Mouse (Mus musculus): ENCODE results near the gene Hdac7. TPM values are rescaled to one million over a fixed set of nuclear protein-coding genes. Genes with fewer than 3 reads are reported as not detected.
A peak's percentile ranks its signal among the peaks of the same experiment; 100 is the strongest.

Hdac7 gene
- polyA plus RNA-seq, 1 experiment from 2014 or later = 31.5 TPM

- no peaks in the 10 kb centered on the region for H3K27me3 ChIP-seq
- no peak for ATAC-seq (ENCODE audit: insufficient number of reproducible peaks, insufficient read depth, low FRiP score, low TSS enrichment, low read depth)
Measured at GRCm38 (mm10) chr15:97854059-97854458, 9.8 kb upstream of the Hdac7 start.

GRCm38 (mm10) chr15:97852291-97852690 is 8.0 kb upstream of the Hdac7 start:
- no peaks in the 10 kb centered on the region for H3K27me3 ChIP-seq
- no peak overlapping the region for H3K27ac ChIP-seq
- H3K9ac ChIP-seq (replicated peaks) = no peak overlapping the region
- H3K36me3 ChIP-seq = no peaks in the 10 kb centered on the region
- no peaks in the 10 kb centered on the region for H3K9me3 ChIP-seq
- no peak overlapping the region for H3K4me3 ChIP-seq (replicated peaks)
- no peaks in the 10 kb centered on the region for H3K4me1 ChIP-seq (replicated peaks)
- no peak overlapping the region for H3K4me2 ChIP-seq
- 85% methylated on average over 3 of the region's 3 CpGs for WGBS
- no peak for ATAC-seq (ENCODE audit: insufficient number of reproducible peaks, insufficient read depth, low FRiP score, low TSS enrichment, low read depth)

More at GRCm38 (mm10) chr15:97854059-97854458, 9.8 kb upstream of the Hdac7 start:
- Histone ChIP-seq H3K4me3 (replicated peaks) (no peak overlapping the region), H3K27ac (no peak overlapping the region), H3K4me2 (no peak overlapping the region), H3K4me1 (replicated peaks) (no peaks in the 10 kb centered on the region), H3K36me3 (no peaks in the 10 kb centered on the region), H3K9me3 (no peaks in the 10 kb centered on the region), H3K9ac (replicated peaks) (no peak overlapping the region)
- 55% methylated on average over 8 of the region's 8 CpGs for WGBS

- no peak for ATAC-seq (ENCODE audit: insufficient number of reproducible peaks, insufficient read depth, low FRiP score, low TSS enrichment, low read depth)
Measured at GRCm38 (mm10) chr15:97851011-97851410, 6.7 kb upstream of the Hdac7 start.

GRCm38 (mm10) chr15:97850441-97850840 is 6.1 kb upstream of the Hdac7 start:
- Histone ChIP-seq H3K4me1 (replicated peaks) (no peaks in the 10 kb centered on the region), H3K9me3 (no peaks in the 10 kb centered on the region), H3K27ac (no peak overlapping the region), H3K4me2 (no peak overlapping the region), H3K9ac (replicated peaks) (no peak overlapping the region), H3K36me3 (no peaks in the 10 kb centered on the region), H3K27me3 (no peaks in the 10 kb centered on the region), H3K4me3 (replicated peaks) (no peak overlapping the region)
- WGBS = 16% methylated on average over 2 of the region's 2 CpGs
- no peak for ATAC-seq (ENCODE audit: insufficient number of reproducible peaks, insufficient read depth, low FRiP score, low TSS enrichment, low read depth)

More at GRCm38 (mm10) chr15:97851011-97851410, 6.7 kb upstream of the Hdac7 start:
- Histone ChIP-seq H3K4me1 (replicated peaks) (no peaks in the 10 kb centered on the region), H3K27ac (no peak overlapping the region), H3K27me3 (no peaks in the 10 kb centered on the region), H3K9me3 (no peaks in the 10 kb centered on the region), H3K4me3 (replicated peaks) (no peak overlapping the region), H3K9ac (replicated peaks) (no peak overlapping the region), H3K4me2 (no peak overlapping the region), H3K36me3 (no peaks in the 10 kb centered on the region)
- 82% methylated on average over 5 of the region's 5 CpGs for WGBS

GRCm38 (mm10) chr15:97849116-97849911 is 5.0 kb upstream of the Hdac7 start:
- peak overlapping the region; percentile 35 for H3K4me3 ChIP-seq (replicated peaks)
- ATAC-seq (ENCODE audit: insufficient number of reproducible peaks, insufficient read depth, low FRiP score, low TSS enrichment, low read depth) = peak; percentile 70; the same call in 1 of the 2 replicates
- no peak overlapping the region for H3K27ac ChIP-seq
- no peaks in the 10 kb centered on the region for H3K9me3 ChIP-seq
- peak overlapping the region; percentile 59 for H3K4me2 ChIP-seq
- H3K9ac ChIP-seq (replicated peaks) = 0 out of 2 replicates have a peak overlapping the region, but pooled peaks have one; percentile 28
- H3K27me3 ChIP-seq = no peaks in the 10 kb centered on the region
- H3K36me3 ChIP-seq = no peaks in the 10 kb centered on the region
- no peaks in the 10 kb centered on the region for H3K4me1 ChIP-seq (replicated peaks)
- WGBS = 8% methylated on average over 19 of the region's 19 CpGs

GRCm38 (mm10) chr15:97847866-97848265 is 3.6 kb upstream of the Hdac7 start:
- no peak for ATAC-seq (ENCODE audit: insufficient number of reproducible peaks, insufficient read depth, low FRiP score, low TSS enrichment, low read depth)
- 92% methylated on average over 2 of the region's 2 CpGs for WGBS

GRCm38 (mm10) chr15:97847285-97847684 is 3.0 kb upstream of the Hdac7 start:
- no peaks in the 10 kb centered on the region for H3K9me3 ChIP-seq
- no peak for ATAC-seq (ENCODE audit: insufficient number of reproducible peaks, insufficient read depth, low FRiP score, low TSS enrichment, low read depth)
- no peak overlapping the region for H3K27ac ChIP-seq
- no peaks in the 10 kb centered on the region for H3K27me3 ChIP-seq
- no peaks in the 10 kb centered on the region for H3K36me3 ChIP-seq
- H3K4me3 ChIP-seq (replicated peaks) = no peak overlapping the region
- no peak overlapping the region for H3K9ac ChIP-seq (replicated peaks)
- 84% methylated on average over 4 of the region's 4 CpGs for WGBS
- no peaks in the 10 kb centered on the region for H3K4me1 ChIP-seq (replicated peaks)
- no peak overlapping the region for H3K4me2 ChIP-seq

More at GRCm38 (mm10) chr15:97847866-97848265, 3.6 kb upstream of the Hdac7 start:
- no peaks in the 10 kb centered on the region for H3K27me3 ChIP-seq
- no peaks in the 10 kb centered on the region for H3K4me1 ChIP-seq (replicated peaks)
- H3K4me3 ChIP-seq (replicated peaks) = no peak overlapping the region
- H3K4me2 ChIP-seq = no peak overlapping the region
- H3K36me3 ChIP-seq = no peaks in the 10 kb centered on the region
- H3K9me3 ChIP-seq = no peaks in the 10 kb centered on the region
- H3K27ac ChIP-seq = no peak overlapping the region
- no peak overlapping the region for H3K9ac ChIP-seq (replicated peaks)

GRCm38 (mm10) chr15:97846121-97846882 is 2.0 kb upstream of the Hdac7 start:
- no peaks in the 10 kb centered on the region for H3K36me3 ChIP-seq
- H3K9me3 ChIP-seq = no peaks in the 10 kb centered on the region
- 88% methylated on average over 11 of the region's 11 CpGs for WGBS
- no peak overlapping the region for H3K9ac ChIP-seq (replicated peaks)
- H3K4me2 ChIP-seq = no peak overlapping the region
- H3K4me3 ChIP-seq (replicated peaks) = no peak overlapping the region
- no peaks in the 10 kb centered on the region for H3K27me3 ChIP-seq
- no peak for ATAC-seq (ENCODE audit: insufficient number of reproducible peaks, insufficient read depth, low FRiP score, low TSS enrichment, low read depth)
- H3K27ac ChIP-seq = no peak overlapping the region
- no peaks in the 10 kb centered on the region for H3K4me1 ChIP-seq (replicated peaks)

- Histone ChIP-seq H3K27me3 (no peaks in the 10 kb centered on the region), H3K4me1 (replicated peaks) (peaks cover 23% of the 10 kb centered on the region), H3K4me2 (no peak overlapping the region), H3K4me3 (replicated peaks) (no peak overlapping the region), H3K9ac (replicated peaks) (no peak overlapping the region), H3K36me3 (no peaks in the 10 kb centered on the region), H3K27ac (no peak overlapping the region), H3K9me3 (no peaks in the 10 kb centered on the region)
- no peak for ATAC-seq (ENCODE audit: insufficient number of reproducible peaks, insufficient read depth, low FRiP score, low TSS enrichment, low read depth)
- 60% methylated on average over 7 of the region's 7 CpGs for WGBS
Measured at GRCm38 (mm10) chr15:97843247-97843651, 1.1 kb downstream of the Hdac7 start.

- no peak overlapping the region for H3K4me2 ChIP-seq
- H3K4me1 ChIP-seq (replicated peaks) = peaks cover 35% of the 10 kb centered on the region
- H3K9me3 ChIP-seq = no peaks in the 10 kb centered on the region
- no peaks in the 10 kb centered on the region for H3K27me3 ChIP-seq
- WGBS = 85% methylated on average over 6 of the region's 6 CpGs
- no peak for ATAC-seq (ENCODE audit: insufficient number of reproducible peaks, insufficient read depth, low FRiP score, low TSS enrichment, low read depth)
- no peak overlapping the region for H3K9ac ChIP-seq (replicated peaks)
- H3K27ac ChIP-seq = no peak overlapping the region
- no peak overlapping the region for H3K4me3 ChIP-seq (replicated peaks)
- H3K36me3 ChIP-seq = no peaks in the 10 kb centered on the region
Measured at GRCm38 (mm10) chr15:97842058-97842457, 2.2 kb downstream of the Hdac7 start.

GRCm38 (mm10) chr15:97841383-97841782 is 2.9 kb downstream of the Hdac7 start:
- WGBS = 95% methylated on average over 6 of the region's 6 CpGs
- peaks cover 40% of the 10 kb centered on the region for H3K4me1 ChIP-seq (replicated peaks)

More at GRCm38 (mm10) chr15:97841383-97841782, 2.9 kb downstream of the Hdac7 start:
- no peak overlapping the region for H3K4me3 ChIP-seq (replicated peaks)
- no peak overlapping the region for H3K9ac ChIP-seq (replicated peaks)
- H3K27ac ChIP-seq = no peak overlapping the region
- no peaks in the 10 kb centered on the region for H3K27me3 ChIP-seq
- H3K36me3 ChIP-seq = no peaks in the 10 kb centered on the region
- no peak for ATAC-seq (ENCODE audit: insufficient number of reproducible peaks, insufficient read depth, low FRiP score, low TSS enrichment, low read depth)
- H3K9me3 ChIP-seq = no peaks in the 10 kb centered on the region
- H3K4me2 ChIP-seq = no peak overlapping the region
